Mouse (Mus musculus) kidney, postnatal 14 days (tissue): ENCODE measurements at regions not wholly inside any gene's neighbourhood (a gene's known extent, or its start where the extent isn't known, plus 50 kb on each side); places are given as distances from the start of the nearest gene placed in this dataset.
"Not testable (repeated sequence)": the region's sequence is repeated elsewhere in the genome, so short reads cannot be mapped to it uniquely, and the experiment has no call there.

Experiments
- DNase-seq: peaks from one replicate; pipeline ENCODE4 v3.0.0; 2022; ENCODE audit warnings: mixed read lengths

- DNase-seq, result no peak
Observed at GRCm38 (mm10) chr4:44424831-44425704, 124.4 kb downstream of the Melk start.

DNA sequence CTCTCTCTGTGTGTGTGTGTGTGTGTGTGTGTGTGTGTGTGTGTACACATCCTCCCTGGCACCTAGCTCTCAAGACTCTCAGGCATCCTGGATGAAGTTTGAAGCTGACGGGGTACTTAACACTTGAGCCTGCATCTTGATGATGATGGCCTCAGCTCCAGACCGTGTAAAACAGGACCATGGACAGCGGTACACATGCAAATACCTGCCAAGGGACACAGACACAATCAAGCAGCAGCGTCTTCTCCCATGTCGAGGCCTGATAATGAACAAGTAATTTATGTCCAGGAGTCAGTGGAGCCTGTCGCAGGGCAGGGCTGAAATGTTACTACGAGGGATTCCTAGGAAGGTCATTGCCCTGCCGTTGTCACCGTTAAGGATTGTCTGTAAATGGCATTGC, 133.9 kb downstream of the Melk start:
- peak; percentile 17 for DNase-seq

DNA sequence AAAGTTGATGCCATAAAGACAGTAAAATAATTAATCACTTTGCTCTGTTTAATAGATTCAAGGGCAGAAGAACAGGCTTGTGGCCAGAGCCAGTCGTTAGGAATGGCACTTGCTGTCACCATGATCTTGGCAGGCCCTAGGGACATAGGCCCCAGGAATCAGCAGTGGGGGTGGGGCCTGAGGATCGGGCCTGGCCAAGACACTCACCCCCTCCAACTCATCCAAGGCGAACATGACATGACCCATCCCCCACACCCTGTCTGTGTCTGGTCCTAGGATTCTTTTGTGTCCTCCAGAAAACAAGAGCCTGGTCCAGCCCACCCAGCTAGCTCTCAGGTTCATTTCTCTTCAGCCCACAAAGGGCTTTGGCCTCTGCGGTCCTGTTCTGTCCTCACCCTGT, 144.8 kb downstream of the Melk start:
- DNase-seq, result no peak

- no peak for DNase-seq
Observed at GRCm38 (mm10) chr4:44450881-44451532, 150.3 kb downstream of the Melk start.

GRCm38 (mm10) chr4:44452043-44452618, 151.5 kb downstream of the Melk start:
- DNase-seq, result no peak

GRCm38 (mm10) chr4:44453552-44453951, 152.9 kb downstream of the Melk start:
- DNase-seq, result no peak

GRCm38 (mm10) chr4:44455851-44456250, 155.2 kb downstream of the Melk start:
- no peak for DNase-seq

DNA sequence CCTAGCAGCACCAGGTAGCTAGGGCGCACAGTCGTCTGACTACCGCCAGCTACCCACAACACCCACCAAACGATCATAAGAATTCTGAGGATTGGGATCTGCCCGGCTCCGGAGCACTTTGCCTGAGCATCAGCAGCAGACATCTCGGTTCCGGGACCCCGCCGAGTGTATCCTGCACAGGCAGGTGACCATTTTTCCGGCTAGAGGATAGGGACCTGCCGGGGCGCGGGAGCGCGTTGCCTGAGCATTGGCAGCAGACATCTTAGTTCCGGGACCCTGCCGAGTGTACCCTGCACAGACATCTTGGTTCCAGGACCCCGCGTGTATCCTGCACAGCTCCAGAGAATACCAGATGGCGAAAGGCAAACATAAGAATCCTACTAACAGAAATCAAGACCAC, 172.8 kb downstream of the Melk start:
- DNase-seq, result not testable (repeated sequence)
